Mouse (Mus musculus): ENCODE data around the gene Hs3st2.
A peak's percentile ranks its signal among the peaks of the same experiment; 100 is the strongest.

DNA sequence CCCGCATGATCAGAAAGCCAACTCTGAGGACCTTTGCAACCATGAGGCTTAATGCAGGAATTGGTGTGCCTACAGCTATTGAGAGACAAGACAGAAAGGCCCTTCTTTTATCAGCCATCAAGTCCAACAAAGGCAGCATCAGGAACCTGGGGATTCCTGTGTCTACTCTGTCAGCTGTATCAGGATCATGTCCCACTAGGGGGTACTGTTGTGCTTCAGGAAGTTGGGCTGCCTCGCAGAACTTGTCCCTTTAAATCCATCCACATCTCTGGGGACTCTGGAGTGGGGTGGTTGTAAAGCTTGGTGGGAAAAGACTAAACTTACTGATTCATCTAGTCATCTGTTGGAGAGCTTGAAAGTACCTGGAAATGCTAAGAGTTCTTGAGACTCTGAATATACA, 93.6 kb downstream of the Hs3st2 start:
- no peak for TF ChIP-seq POLR2A (IDR thresholded peaks at IDR 0.05; ENCODE audit: borderline replicate concordance, control insufficient read depth, low read depth, low read length)
- TF ChIP-seq CTCF (IDR thresholded peaks at IDR 0.05; ENCODE audit: control insufficient read depth, insufficient read depth, low read length): 0 out of 2 replicates have a peak, but pooled peaks have one; percentile 5

Measured in bone marrow, adult 2 months (tissue).